Mouse (Mus musculus) testis, adult 2 months (tissue): ENCODE measurements around the gene Qsox2.

Experiments used
- CTCF ChIP-seq: fragments of 200-500 bp; IDR thresholded peaks from 2 replicates; pipeline ENCODE4 v1.5.1; 2012; ENCODE audit warnings: low read depth, mild to moderate bottlenecking, inconsistent platforms, low read length, moderate library complexity; ENCODE audit not compliant: control insufficient read depth, insufficient read depth, insufficient replicate concordance
- POLR2A ChIP-seq: fragments of 200-500 bp; IDR thresholded peaks from 2 replicates; pipeline ENCODE4 v1.6.1; 2012; ENCODE audit warnings: low read depth, mild to moderate bottlenecking, inconsistent platforms, low read length, moderate library complexity; ENCODE audit not compliant: control insufficient read depth

- TF ChIP-seq CTCF, result no peak
- no peak for TF ChIP-seq POLR2A
These were observed 27.8 kb upstream of the Qsox2 start for GRCm38 (mm10) chr2:26265095-26265494.
